Mouse (Mus musculus) frontal cortex, postnatal 25 days (tissue): ENCODE results near the gene Lztr1.

Source experiments
- DNase-seq, 2 experiments: peaks; one replicate each; pipeline ENCODE4 v3.0.0; 2022; ENCODE audit warnings: low spot score in 2 of 2

The Lztr1 gene

GRCm38 (mm10) chr16:17508546-17509239 is at the start of gene Lztr1:
TSS of gene Lztr1 (plus strand) at chr16:17508688.
- peak; percentile 80 to 84 for DNase-seq

GRCm38 (mm10) chr16:17460254-17460653 is 48.2 kb upstream of the Lztr1 start:
- DNase-seq: no peak

- DNase-seq: no peak
Observed at GRCm38 (mm10) chr16:17461596-17461995, 46.9 kb upstream of the Lztr1 start.

GRCm38 (mm10) chr16:17463184-17463583 is 45.3 kb upstream of the Lztr1 start:
- DNase-seq: no peak

GRCm38 (mm10) chr16:17466875-17467663 is 41.4 kb upstream of the Lztr1 start:
- no peak for DNase-seq

GRCm38 (mm10) chr16:17472498-17472897 is 36.0 kb upstream of the Lztr1 start:
- no peak for DNase-seq

- no peak for DNase-seq
Observed at GRCm38 (mm10) chr16:17474091-17474490, 34.4 kb upstream of the Lztr1 start.

GRCm38 (mm10) chr16:17474761-17475160 is 33.7 kb upstream of the Lztr1 start:
- no peak for DNase-seq

- no peak for DNase-seq
Observed at GRCm38 (mm10) chr16:17475326-17475725, 33.2 kb upstream of the Lztr1 start.

- no peak for DNase-seq
Observed at GRCm38 (mm10) chr16:17478331-17478943, 30.1 kb upstream of the Lztr1 start.

- no peak for DNase-seq
Observed at GRCm38 (mm10) chr16:17481465-17481864, 27.0 kb upstream of the Lztr1 start.

- DNase-seq: no peak
Observed at GRCm38 (mm10) chr16:17486505-17486904, 22.0 kb upstream of the Lztr1 start.

GRCm38 (mm10) chr16:17488478-17489468 is 19.7 kb upstream of the Lztr1 start:
- DNase-seq: no peak

GRCm38 (mm10) chr16:17489469-17490111 is 18.9 kb upstream of the Lztr1 start, which contains the start of gene Aifm3:
TSS of gene Aifm3 (plus strand) at chr16:17489611.
- DNase-seq: no peak

GRCm38 (mm10) chr16:17491154-17491553 is 17.3 kb upstream of the Lztr1 start:
- DNase-seq: no peak

- no peak for DNase-seq
Observed at GRCm38 (mm10) chr16:17491896-17492561, 16.5 kb upstream of the Lztr1 start.

GRCm38 (mm10) chr16:17496499-17497305 is 11.8 kb upstream of the Lztr1 start:
- DNase-seq: peak; percentile 65 to 80

GRCm38 (mm10) chr16:17499249-17499883 is 9.1 kb upstream of the Lztr1 start:
- no peak for DNase-seq

- no peak for DNase-seq
Observed at GRCm38 (mm10) chr16:17502681-17503080, 5.8 kb upstream of the Lztr1 start.
